ENCODE assay signal across 17 mouse cellular contexts in the genomic region with DNA sequence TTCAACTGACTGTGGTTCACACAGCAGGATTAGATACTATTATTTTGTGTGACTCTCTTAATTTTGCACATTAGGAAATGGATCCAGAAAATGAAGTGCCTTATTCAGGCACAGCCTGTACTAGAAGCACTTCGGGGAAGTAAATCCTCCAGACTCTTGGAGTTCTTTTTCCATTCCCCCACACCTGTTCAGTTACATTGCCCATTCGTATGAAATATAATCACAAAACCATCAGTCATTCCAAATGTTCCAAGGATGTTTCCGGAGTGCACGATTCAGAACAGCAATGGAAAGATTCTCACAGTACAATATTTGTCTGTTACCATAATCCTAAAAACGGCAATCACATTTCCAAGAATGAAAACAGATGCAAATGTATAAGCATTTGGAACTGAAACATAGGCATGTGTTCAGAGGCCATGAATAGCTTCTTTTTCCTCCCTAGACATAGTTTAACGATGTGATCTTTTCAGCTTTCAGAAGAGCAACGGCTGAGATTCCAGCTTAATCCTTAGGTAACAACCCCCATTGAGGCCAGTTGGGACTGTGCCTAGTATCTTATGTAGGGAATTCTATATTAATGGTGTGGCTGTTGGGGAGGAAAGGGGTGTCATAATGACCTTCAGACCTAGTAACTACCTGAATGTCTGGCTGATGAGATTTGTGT. TPM values are rescaled to one million over a fixed set of nuclear protein-coding genes. Genes with fewer than 3 reads are reported as not detected.
"Had no signal": no experiment of that assay in that cellular context is flagged by ENCODE, and none has a peak within 500 bp of the region (broad histone marks: within the 10 kb centered on the region; RNA-seq: fewer than 3 reads in every experiment).

No protein-coding gene starts in this region.

- H3K27ac ChIP-seq: kidney, postnatal 0 days; liver, embryonic 13.5 days; stomach, embryonic 15.5 days had no signal

- H3K9ac ChIP-seq: liver, embryonic 13.5 days; stomach, embryonic 15.5 days had no signal

- H3K4me1 ChIP-seq: liver, embryonic 13.5 days; stomach, embryonic 15.5 days had no signal

- DNase-seq: kidney, adult 2 months; kidney, postnatal 25 days; left cerebral cortex, postnatal 4 days; liver, embryonic 13.5 days; lung, adult 2 months; lung, postnatal 14 days; lung, postnatal 4 days; midbrain, embryonic 14.5 days; spleen, adult 18-20 months; thymus, postnatal 25 days had no signal

- H3K27me3 ChIP-seq: liver, embryonic 13.5 days; stomach, embryonic 15.5 days had no signal

- H3K9me3 ChIP-seq: liver, embryonic 13.5 days; stomach, embryonic 15.5 days had no signal

- ATAC-seq: intestine, postnatal 0 days had no signal

- H3K36me3 ChIP-seq: liver, embryonic 13.5 days; stomach, embryonic 15.5 days had no signal

- H3K4me3 ChIP-seq: liver, embryonic 13.5 days; stomach, embryonic 15.5 days had no signal

- H3K4me2 ChIP-seq: liver, embryonic 13.5 days; midbrain, embryonic 11.5 days; stomach, embryonic 15.5 days had no signal

RNA-seq across cellular contexts. Expression of gene Rtl3, which starts 30.8 kb away (rescaled TPM):
- total RNA-seq: liver, adult 2 months; megakaryocyte progenitor cell, adult 5-6 weeks; megakaryocyte-erythroid progenitor cell, adult 5-6 weeks had no signal
- polyA plus RNA-seq: liver, adult 2 months had no signal
